Mouse (Mus musculus): ENCODE results near the gene Arvcf. TPM values are rescaled to one million over a fixed set of nuclear protein-coding genes. Genes with fewer than 3 reads are reported as not detected.

The Arvcf gene
- polyA plus RNA-seq (2012; rRNA removed) = 34.7 and 38.7 TPM in 2 replicates

- Histone ChIP-seq H3K27ac (ENCODE audit: insufficient read depth, low read length) (peak within 1 kb of the TSS; percentile 83), H3K4me1 (ENCODE audit: control insufficient read depth, insufficient read depth, low read length) (peaks cover 28% of the 10 kb centered on the region), H3K27me3 (ENCODE audit: control insufficient read depth, insufficient read depth, low read length) (no peaks in the 10 kb centered on the region), H3K4me3 (replicated peaks; ENCODE audit: insufficient read depth, low read depth, low read length) (peak within 1 kb of the TSS; percentile 94)
- peak; percentile 97 to 99 for DNase-seq
- TF ChIP-seq CTCF (IDR thresholded peaks at IDR 0.05; ENCODE audit: borderline replicate concordance, insufficient read depth, low read depth, low read length) = no peak
- TF ChIP-seq POLR2A (IDR thresholded peaks at IDR 0.05; ENCODE audit: borderline replicate concordance, insufficient read depth, low read length) = peak; percentile 90
- under 1% methylated on average over 33 of the region's 44 CpGs for WGBS
Observed at GRCm38 (mm10) chr16:18347931-18348600, at the start of gene Arvcf, which contains the start of gene Tango2. Arvcf (plus strand) TSS chr16:18348182. Tango2 (minus strand) TSS chr16:18348103.

- TF ChIP-seq CTCF (IDR thresholded peaks at IDR 0.05; ENCODE audit: borderline replicate concordance, insufficient read depth, low read depth, low read length) = no peak
- TF ChIP-seq POLR2A (IDR thresholded peaks at IDR 0.05; ENCODE audit: borderline replicate concordance, insufficient read depth, low read length) = no peak
- DNase-seq = no peak
- no peak overlapping the region for H3K4me3 ChIP-seq (replicated peaks; ENCODE audit: insufficient read depth, low read depth, low read length)
- H3K4me1 ChIP-seq (ENCODE audit: control insufficient read depth, insufficient read depth, low read length) = no peaks in the 10 kb centered on the region
- WGBS = 79% methylated on average over 1 of the region's 1 CpGs
- H3K27me3 ChIP-seq (ENCODE audit: control insufficient read depth, insufficient read depth, low read length) = no peaks in the 10 kb centered on the region
- no peak overlapping the region for H3K27ac ChIP-seq (ENCODE audit: insufficient read depth, low read length)
Observed at GRCm38 (mm10) chr16:18308159-18308558, 39.8 kb upstream of the Arvcf start.

- 82% methylated on average over 3 of the region's 3 CpGs for WGBS
- no peak for TF ChIP-seq POLR2A (IDR thresholded peaks at IDR 0.05; ENCODE audit: borderline replicate concordance, insufficient read depth, low read length)
- TF ChIP-seq CTCF (IDR thresholded peaks at IDR 0.05; ENCODE audit: borderline replicate concordance, insufficient read depth, low read depth, low read length) = no peak
- no peaks in the 10 kb centered on the region for H3K27me3 ChIP-seq (ENCODE audit: control insufficient read depth, insufficient read depth, low read length)
- no peak overlapping the region for H3K27ac ChIP-seq (ENCODE audit: insufficient read depth, low read length)
- no peak for DNase-seq
- H3K4me3 ChIP-seq (replicated peaks; ENCODE audit: insufficient read depth, low read depth, low read length) = no peak overlapping the region
- no peaks in the 10 kb centered on the region for H3K4me1 ChIP-seq (ENCODE audit: control insufficient read depth, insufficient read depth, low read length)
Observed at GRCm38 (mm10) chr16:18318992-18319391, 29.0 kb upstream of the Arvcf start.

GRCm38 (mm10) chr16:18321443-18321842, 26.5 kb upstream of the Arvcf start:
- H3K4me3 ChIP-seq (replicated peaks; ENCODE audit: insufficient read depth, low read depth, low read length) = no peak overlapping the region
- DNase-seq = no peak
- no peaks in the 10 kb centered on the region for H3K27me3 ChIP-seq (ENCODE audit: control insufficient read depth, insufficient read depth, low read length)
- no peaks in the 10 kb centered on the region for H3K4me1 ChIP-seq (ENCODE audit: control insufficient read depth, insufficient read depth, low read length)
- H3K27ac ChIP-seq (ENCODE audit: insufficient read depth, low read length) = no peak overlapping the region
- 39% methylated on average over 2 of the region's 2 CpGs for WGBS
- TF ChIP-seq CTCF (IDR thresholded peaks at IDR 0.05; ENCODE audit: borderline replicate concordance, insufficient read depth, low read depth, low read length) = no peak
- no peak for TF ChIP-seq POLR2A (IDR thresholded peaks at IDR 0.05; ENCODE audit: borderline replicate concordance, insufficient read depth, low read length)

GRCm38 (mm10) chr16:18323460-18323859, 24.5 kb upstream of the Arvcf start:
- WGBS = 33% methylated on average over 2 of the region's 2 CpGs
- H3K4me1 ChIP-seq (ENCODE audit: control insufficient read depth, insufficient read depth, low read length) = no peaks in the 10 kb centered on the region
- no peak overlapping the region for H3K4me3 ChIP-seq (replicated peaks; ENCODE audit: insufficient read depth, low read depth, low read length)
- H3K27ac ChIP-seq (ENCODE audit: insufficient read depth, low read length) = no peak overlapping the region
- no peak for DNase-seq
- no peak for TF ChIP-seq CTCF (IDR thresholded peaks at IDR 0.05; ENCODE audit: borderline replicate concordance, insufficient read depth, low read depth, low read length)
- TF ChIP-seq POLR2A (IDR thresholded peaks at IDR 0.05; ENCODE audit: borderline replicate concordance, insufficient read depth, low read length) = no peak
- H3K27me3 ChIP-seq (ENCODE audit: control insufficient read depth, insufficient read depth, low read length) = no peaks in the 10 kb centered on the region

GRCm38 (mm10) chr16:18324031-18324430, 24.0 kb upstream of the Arvcf start:
- no peak for TF ChIP-seq POLR2A (IDR thresholded peaks at IDR 0.05; ENCODE audit: borderline replicate concordance, insufficient read depth, low read length)
- no peak for TF ChIP-seq CTCF (IDR thresholded peaks at IDR 0.05; ENCODE audit: borderline replicate concordance, insufficient read depth, low read depth, low read length)
- Histone ChIP-seq H3K27ac (ENCODE audit: insufficient read depth, low read length) (no peak overlapping the region), H3K4me1 (ENCODE audit: control insufficient read depth, insufficient read depth, low read length) (no peaks in the 10 kb centered on the region), H3K27me3 (ENCODE audit: control insufficient read depth, insufficient read depth, low read length) (no peaks in the 10 kb centered on the region), H3K4me3 (replicated peaks; ENCODE audit: insufficient read depth, low read depth, low read length) (no peak overlapping the region)
- WGBS = 65% methylated on average over 6 of the region's 6 CpGs
- no peak for DNase-seq

- no peak overlapping the region for H3K27ac ChIP-seq (ENCODE audit: insufficient read depth, low read length)
- no peaks in the 10 kb centered on the region for H3K4me1 ChIP-seq (ENCODE audit: control insufficient read depth, insufficient read depth, low read length)
- no peaks in the 10 kb centered on the region for H3K27me3 ChIP-seq (ENCODE audit: control insufficient read depth, insufficient read depth, low read length)
- H3K4me3 ChIP-seq (replicated peaks; ENCODE audit: insufficient read depth, low read depth, low read length) = no peak overlapping the region
- no peak for TF ChIP-seq CTCF (IDR thresholded peaks at IDR 0.05; ENCODE audit: borderline replicate concordance, insufficient read depth, low read depth, low read length)
- no peak for TF ChIP-seq POLR2A (IDR thresholded peaks at IDR 0.05; ENCODE audit: borderline replicate concordance, insufficient read depth, low read length)
- 78% methylated on average over 4 of the region's 4 CpGs for WGBS
- no peak for DNase-seq
Observed at GRCm38 (mm10) chr16:18325741-18326140, 22.2 kb upstream of the Arvcf start.

- no peak for DNase-seq
- 88% methylated on average over 9 of the region's 9 CpGs for WGBS
- Histone ChIP-seq H3K27ac (ENCODE audit: insufficient read depth, low read length) (no peak overlapping the region), H3K4me3 (replicated peaks; ENCODE audit: insufficient read depth, low read depth, low read length) (no peak overlapping the region), H3K4me1 (ENCODE audit: control insufficient read depth, insufficient read depth, low read length) (no peaks in the 10 kb centered on the region), H3K27me3 (ENCODE audit: control insufficient read depth, insufficient read depth, low read length) (no peaks in the 10 kb centered on the region)
- TF ChIP-seq CTCF (IDR thresholded peaks at IDR 0.05; ENCODE audit: borderline replicate concordance, insufficient read depth, low read depth, low read length) (no peak), POLR2A (IDR thresholded peaks at IDR 0.05; ENCODE audit: borderline replicate concordance, insufficient read depth, low read length) (no peak)
Observed at GRCm38 (mm10) chr16:18327936-18328335, 20.0 kb upstream of the Arvcf start.
